Mouse (Mus musculus) liver, embryonic 14.5 days (tissue): ENCODE measurements at regions not wholly inside any gene's neighbourhood (a gene's known extent, or its start where the extent isn't known, plus 50 kb on each side); places are given as distances from the start of the nearest gene placed in this dataset.

ENCODE experiments used
- CTCF ChIP-seq: IDR thresholded peaks from 2 replicates; pipeline ENCODE4 v1.5.1; 2016; ENCODE audit warnings: antibody characterized with exemption, low read depth, control low read depth
- EP300 ChIP-seq: IDR thresholded peaks from 2 replicates; pipeline ENCODE4 v1.6.1; 2016; ENCODE audit warnings: antibody characterized with exemption, low read depth

DNA sequence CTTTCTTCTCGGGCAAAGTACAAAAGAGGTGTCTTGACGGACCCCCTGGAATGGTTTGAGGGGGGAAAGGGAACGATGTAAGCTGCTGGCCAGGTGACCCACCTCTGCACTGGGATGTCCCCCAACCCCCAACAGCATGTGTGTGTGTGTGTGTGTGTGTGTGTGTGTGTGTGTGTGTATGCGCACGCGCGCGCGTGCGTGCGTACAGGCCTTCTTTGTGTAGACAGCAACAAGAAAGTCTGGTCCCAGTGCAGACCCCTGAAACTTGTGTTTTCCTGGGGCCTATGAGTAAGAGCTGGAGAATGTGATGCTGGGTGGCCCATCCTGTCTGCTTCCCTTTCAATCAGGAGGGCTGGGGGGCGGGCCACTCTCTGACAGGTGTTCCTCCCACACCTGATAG, 118.7 kb upstream of the 4930535I16Rik start:
- TF ChIP-seq CTCF (no peak), EP300 (no peak)
